Mouse (Mus musculus) lung, postnatal 0 days (tissue): ENCODE measurements around the gene Klk1b16.

Experiments
- CTCF ChIP-seq: IDR thresholded peaks from 2 replicates; pipeline ENCODE4 v1.5.1; 2016; ENCODE audit warnings: antibody characterized with exemption, mild to moderate bottlenecking
- EP300 ChIP-seq: IDR thresholded peaks from 2 replicates; pipeline ENCODE4 v1.6.1; 2016; ENCODE audit warnings: antibody characterized with exemption, mild to moderate bottlenecking, control low read depth

DNA sequence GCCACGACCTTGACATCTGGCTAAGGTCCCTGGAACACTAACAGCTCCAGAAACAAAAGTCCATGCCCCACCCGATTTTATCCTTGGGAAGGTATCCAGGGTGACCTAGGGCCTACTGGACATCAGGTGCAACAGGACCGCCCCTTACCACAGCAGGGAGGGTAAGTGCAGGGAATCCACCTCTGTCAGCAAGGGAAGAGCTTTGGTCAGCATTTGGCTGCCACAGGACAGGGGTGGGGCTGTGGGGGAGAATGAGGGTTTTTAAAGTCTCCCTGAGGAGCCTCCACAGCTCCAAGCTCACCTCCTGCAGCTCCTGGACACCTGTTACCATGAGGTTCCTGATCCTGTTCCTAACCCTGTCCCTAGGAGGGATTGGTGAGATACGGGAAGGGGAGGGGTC lies 24.2 kb upstream of the Klk1b16 start, which contains the start of gene Klk1b22:
- TF ChIP-seq CTCF = no peak
- TF ChIP-seq EP300 = no peak
